Mouse (Mus musculus): ENCODE data around the gene Col27a1. TPM values are rescaled to one million over a fixed set of nuclear protein-coding genes. Genes with fewer than 3 reads are reported as not detected.

Col27a1 gene
- polyA plus RNA-seq (2015; fragmentation: Nextera tagmentation; extraction: Ambion mirVana) = 17.4 and 18.6 TPM in 2 replicates

- peak within 1 kb of the TSS; percentile 30; the same call in 1 of the 2 replicates for H3K9ac ChIP-seq
- H3K36me3 ChIP-seq = no peaks in the 10 kb centered on the region
- H3K4me2 ChIP-seq = peak within 1 kb of the TSS; percentile 96
- H3K4me1 ChIP-seq = peaks cover 28% of the 10 kb centered on the region
- peak within 1 kb of the TSS; percentile 83 for H3K4me3 ChIP-seq (replicated peaks)
- 0 out of 2 replicates have a peak within 1 kb of the TSS, but pooled peaks have one; percentile 36 for H3K27ac ChIP-seq
- under 1% methylated on average over 61 of the region's 61 CpGs for WGBS
- no peaks in the 10 kb centered on the region for H3K9me3 ChIP-seq
- no peaks in the 10 kb centered on the region; the same call in 1 of the 2 replicates for H3K27me3 ChIP-seq (replicated peaks)
- ATAC-seq (ENCODE audit: insufficient read depth, low FRiP score, low read depth) = peak; percentile 29
Measured at GRCm38 (mm10) chr4:63213907-63214621, at the start of gene Col27a1. Gene Col27a1, plus strand, starts transcription at chr4:63214004.

- no peak overlapping the region for H3K4me3 ChIP-seq (replicated peaks)
- no peak overlapping the region for H3K27ac ChIP-seq
- H3K27me3 ChIP-seq (replicated peaks) = no peaks in the 10 kb centered on the region
- no peak overlapping the region for H3K9ac ChIP-seq
- H3K4me1 ChIP-seq = no peaks in the 10 kb centered on the region
- 91% methylated on average over 4 of the region's 4 CpGs for WGBS
- no peak for ATAC-seq (ENCODE audit: insufficient read depth, low FRiP score, low read depth)
- no peaks in the 10 kb centered on the region for H3K9me3 ChIP-seq
- H3K36me3 ChIP-seq = no peaks in the 10 kb centered on the region
- H3K4me2 ChIP-seq = no peak overlapping the region
Measured at GRCm38 (mm10) chr4:63165636-63166035, 48.2 kb upstream of the Col27a1 start.

- Histone ChIP-seq H3K4me2 (no peak overlapping the region), H3K36me3 (no peaks in the 10 kb centered on the region), H3K4me3 (replicated peaks) (no peak overlapping the region), H3K9me3 (no peaks in the 10 kb centered on the region), H3K27me3 (replicated peaks) (no peaks in the 10 kb centered on the region), H3K27ac (no peak overlapping the region), H3K9ac (no peak overlapping the region), H3K4me1 (no peaks in the 10 kb centered on the region)
- 81% methylated on average over 5 of the region's 5 CpGs for WGBS
- ATAC-seq (ENCODE audit: insufficient read depth, low FRiP score, low read depth) = no peak
Measured at GRCm38 (mm10) chr4:63166323-63166722, 47.5 kb upstream of the Col27a1 start.

- Histone ChIP-seq H3K27me3 (replicated peaks) (no peaks in the 10 kb centered on the region), H3K36me3 (no peaks in the 10 kb centered on the region), H3K4me1 (no peaks in the 10 kb centered on the region), H3K9ac (no peak overlapping the region), H3K9me3 (no peaks in the 10 kb centered on the region), H3K4me3 (replicated peaks) (peak overlapping the region; percentile 35; the same call in 1 of the 2 replicates), H3K4me2 (peak overlapping the region; percentile 48), H3K27ac (no peak overlapping the region)
- ATAC-seq (ENCODE audit: insufficient read depth, low FRiP score, low read depth) = no peak
- WGBS = 92% methylated on average over 4 of the region's 4 CpGs
Measured at GRCm38 (mm10) chr4:63170061-63170460, 43.7 kb upstream of the Col27a1 start.

- Histone ChIP-seq H3K27ac (0 out of 2 replicates have a peak overlapping the region, but pooled peaks have one; percentile 80), H3K4me3 (replicated peaks) (peak overlapping the region; percentile 35), H3K27me3 (replicated peaks) (no peaks in the 10 kb centered on the region), H3K9ac (no peak overlapping the region), H3K36me3 (no peaks in the 10 kb centered on the region), H3K9me3 (no peaks in the 10 kb centered on the region), H3K4me1 (no peaks in the 10 kb centered on the region), H3K4me2 (peak overlapping the region; percentile 48)
- 36% methylated on average over 24 of the region's 24 CpGs for WGBS
- no peak for ATAC-seq (ENCODE audit: insufficient read depth, low FRiP score, low read depth)
Measured at GRCm38 (mm10) chr4:63171122-63171521, 42.7 kb upstream of the Col27a1 start.

- H3K27ac ChIP-seq = peak within 1 kb of the TSS; percentile 80
- no peaks in the 10 kb centered on the region for H3K9me3 ChIP-seq
- H3K4me2 ChIP-seq = peak within 1 kb of the TSS; percentile 48
- H3K4me1 ChIP-seq = no peaks in the 10 kb centered on the region
- no peak within 1 kb of the TSS for H3K9ac ChIP-seq
- H3K36me3 ChIP-seq = no peaks in the 10 kb centered on the region
- WGBS = 53% methylated on average over 4 of the region's 4 CpGs
- H3K4me3 ChIP-seq (replicated peaks) = peak within 1 kb of the TSS; percentile 35
- peak; percentile 95 for ATAC-seq (ENCODE audit: insufficient read depth, low FRiP score, low read depth)
- H3K27me3 ChIP-seq (replicated peaks) = no peaks in the 10 kb centered on the region
Measured at GRCm38 (mm10) chr4:63171969-63172685, 41.7 kb upstream of the Col27a1 start, which contains the start of gene Kif12. Gene Kif12, minus strand, starts transcription at chr4:63172131.

- Histone ChIP-seq H3K4me3 (replicated peaks) (no peak overlapping the region), H3K4me1 (peaks cover 4% of the 10 kb centered on the region; the same call in 1 of the 2 replicates), H3K36me3 (no peaks in the 10 kb centered on the region), H3K9ac (no peak overlapping the region), H3K4me2 (no peak overlapping the region), H3K9me3 (no peaks in the 10 kb centered on the region), H3K27ac (no peak overlapping the region), H3K27me3 (replicated peaks) (no peaks in the 10 kb centered on the region)
- 8% methylated on average over 5 of the region's 5 CpGs for WGBS
- ATAC-seq (ENCODE audit: insufficient read depth, low FRiP score, low read depth) = peak; percentile 40; the same call in 1 of the 2 replicates
Measured at GRCm38 (mm10) chr4:63181556-63181955, 32.2 kb upstream of the Col27a1 start.

- no peaks in the 10 kb centered on the region for H3K27me3 ChIP-seq (replicated peaks)
- peak overlapping the region; percentile 10; the same call in 1 of the 2 replicates for H3K4me2 ChIP-seq
- H3K9ac ChIP-seq = no peak overlapping the region
- no peaks in the 10 kb centered on the region for H3K9me3 ChIP-seq
- 44% methylated on average over 21 of the region's 21 CpGs for whole genome bisulfite sequencing
- peak; percentile 90 for ATAC-seq (ENCODE audit: insufficient read depth, low FRiP score, low read depth)
- H3K4me3 ChIP-seq (replicated peaks) = no peak overlapping the region
- H3K36me3 ChIP-seq = no peaks in the 10 kb centered on the region
- H3K27ac ChIP-seq = peak overlapping the region; percentile 84
- peaks cover 12% of the 10 kb centered on the region for H3K4me1 ChIP-seq
Measured at GRCm38 (mm10) chr4:63186281-63186870, 27.4 kb upstream of the Col27a1 start.

- peak; percentile 70 for ATAC-seq (ENCODE audit: insufficient read depth, low FRiP score, low read depth)
- Histone ChIP-seq H3K36me3 (no peaks in the 10 kb centered on the region), H3K4me2 (no peak overlapping the region), H3K4me1 (peaks cover 7% of the 10 kb centered on the region), H3K4me3 (replicated peaks) (no peak overlapping the region), H3K27me3 (replicated peaks) (no peaks in the 10 kb centered on the region), H3K9me3 (no peaks in the 10 kb centered on the region), H3K9ac (no peak overlapping the region), H3K27ac (no peak overlapping the region; the same call in 1 of the 2 replicates)
- WGBS = 33% methylated on average over 5 of the region's 5 CpGs
Measured at GRCm38 (mm10) chr4:63191641-63192040, 22.2 kb upstream of the Col27a1 start.

GRCm38 (mm10) chr4:63194366-63194765, 19.4 kb upstream of the Col27a1 start:
- no peak overlapping the region for H3K4me3 ChIP-seq (replicated peaks)
- 64% methylated on average over 2 of the region's 2 CpGs for WGBS
- no peaks in the 10 kb centered on the region for H3K36me3 ChIP-seq
- H3K9me3 ChIP-seq = no peaks in the 10 kb centered on the region
- ATAC-seq (ENCODE audit: insufficient read depth, low FRiP score, low read depth) = no peak
- no peak overlapping the region for H3K27ac ChIP-seq
- no peak overlapping the region for H3K9ac ChIP-seq
- no peaks in the 10 kb centered on the region; the same call in 1 of the 2 replicates for H3K4me1 ChIP-seq
- no peaks in the 10 kb centered on the region for H3K27me3 ChIP-seq (replicated peaks)
- H3K4me2 ChIP-seq = no peak overlapping the region

- Histone ChIP-seq H3K36me3 (no peaks in the 10 kb centered on the region), H3K4me1 (no peaks in the 10 kb centered on the region), H3K27ac (no peak overlapping the region), H3K9me3 (no peaks in the 10 kb centered on the region), H3K4me2 (no peak overlapping the region), H3K27me3 (replicated peaks) (no peaks in the 10 kb centered on the region), H3K9ac (no peak overlapping the region), H3K4me3 (replicated peaks) (no peak overlapping the region)
- 93% methylated on average over 5 of the region's 5 CpGs for WGBS
- no peak for ATAC-seq (ENCODE audit: insufficient read depth, low FRiP score, low read depth)
Measured at GRCm38 (mm10) chr4:63199366-63199765, 14.4 kb upstream of the Col27a1 start.
